Mouse (Mus musculus) embryo, embryonic 10 days (tissue): Measurements from ENCODE around the gene Rfc5.
"Not testable (repeated sequence)": the region's sequence is repeated elsewhere in the genome, so short reads cannot be mapped to it uniquely, and the experiment has no call there.

Source experiments
- DNase-seq: peaks from one replicate; pipeline ENCODE4 v3.0.0-alpha.2; 2015; ENCODE audit warnings: low spot score

Gene Rfc5

GRCm38 (mm10) chr5:117347838-117348237 lies 41.0 kb downstream of the Rfc5 start:
- DNase-seq, result no peak

GRCm38 (mm10) chr5:117347011-117347410 lies 41.8 kb downstream of the Rfc5 start:
- DNase-seq, result no peak

- no peak for DNase-seq
Observed at GRCm38 (mm10) chr5:117346281-117346680, 42.6 kb downstream of the Rfc5 start.

- no peak for DNase-seq
Observed at GRCm38 (mm10) chr5:117345432-117345976, 43.3 kb downstream of the Rfc5 start.

GRCm38 (mm10) chr5:117344496-117344895 lies 44.4 kb downstream of the Rfc5 start:
- not testable (repeated sequence) for DNase-seq

GRCm38 (mm10) chr5:117341896-117342295 lies 47.0 kb downstream of the Rfc5 start:
- DNase-seq, result no peak

GRCm38 (mm10) chr5:117340081-117340480 lies 48.8 kb downstream of the Rfc5 start:
- no peak for DNase-seq

- no peak for DNase-seq
Observed at GRCm38 (mm10) chr5:117338503-117338902, 50.3 kb downstream of the Rfc5 start.

- no peak for DNase-seq
Observed at GRCm38 (mm10) chr5:117337999-117338398, 50.8 kb downstream of the Rfc5 start.

GRCm38 (mm10) chr5:117330457-117330856 lies 58.4 kb downstream of the Rfc5 start:
- DNase-seq, result no peak
